Mouse (Mus musculus) neural tube, embryonic 14.5 days (tissue): ENCODE measurements around the gene Ephb3. TPM values are rescaled to one million over a fixed set of nuclear protein-coding genes. Genes with fewer than 3 reads are reported as not detected.

ENCODE experiments used
- ATAC-seq: fragments of 200-750 bp; cut with Nextera tagmentation; 2 replicates; pipeline ENCODE4 v1.8.0; 2017; ENCODE audit warnings: low read depth, mild to moderate bottlenecking, moderate TSS enrichment, moderate library complexity
- H3K27ac ChIP-seq: fragments of 300-500 bp; sonication (generic); 2 replicates; pipeline ENCODE4 v1.5.1; 2014; ENCODE audit warnings: low read depth, mild to moderate bottlenecking, control low read depth, low read length, moderate library complexity, mixed read lengths
- H3K27me3 ChIP-seq: fragments of 300-500 bp; sonication (generic); 2 replicates; pipeline ENCODE4 v1.6.1; 2014; ENCODE audit warnings: low read length; ENCODE audit not compliant: control insufficient read depth, insufficient read depth
- H3K36me3 ChIP-seq: fragments of 300-500 bp; sonication (generic); 2 replicates; pipeline ENCODE4 v1.6.1; 2014; ENCODE audit warnings: low read length, mixed read lengths; ENCODE audit not compliant: control insufficient read depth, insufficient read depth
- H3K4me1 ChIP-seq: fragments of 300-500 bp; sonication (generic); 2 replicates; pipeline ENCODE4 v1.6.1; 2014; ENCODE audit warnings: low read length; ENCODE audit not compliant: control insufficient read depth, insufficient read depth
- H3K4me2 ChIP-seq: fragments of 300-500 bp; sonication (generic); 2 replicates; pipeline ENCODE4 v1.6.1; 2014; ENCODE audit warnings: mild to moderate bottlenecking, low read depth, low read length, control low read depth
- H3K4me3 ChIP-seq: fragments of 300-500 bp; sonication (generic); 2 replicates; pipeline ENCODE4 v1.5.1; 2014; ENCODE audit warnings: low read depth, low read length, control low read depth, mixed read lengths
- H3K9ac ChIP-seq: fragments of 300-500 bp; sonication (generic); replicated peaks from 2 replicates; pipeline ENCODE4 v1.6.1; 2014; ENCODE audit warnings: low read depth, mild to moderate bottlenecking, control low read depth, low read length, mixed read lengths
- H3K9me3 ChIP-seq: fragments of 300-500 bp; sonication (generic); 2 replicates; pipeline ENCODE4 v1.6.1; 2016; ENCODE audit warnings: low read length; ENCODE audit not compliant: control insufficient read depth
- WGBS: fragments of 180-500 bp; shearing (Covaris S2); extraction: QIAGEN DNeasy Blood & Tissue Kit; methylation state at CpG from one replicate; pipeline ENCODE4 v1.1.7; 2014; 5-methylcytosine and 5-hydroxymethylcytosine counted together
- microRNA-seq: library from miRNA; unstranded; fragments of <30 nt; microRNA quantifications from one replicate; pipeline ENCODE4, GENCODE M21; 2016
- polyA plus RNA-seq: library from polyadenylated mRNA; unstranded; fragments of >200 nt; fragmentation: Nextera tagmentation; extraction: Ambion mirVana; gene quantifications from 2 replicates; pipeline ENCODE4 v1.2.1, GENCODE M21; 2014

Ephb3 gene
- polyA plus RNA-seq, 1 experiment from 2014 or later, result 12.0 TPM

GRCm38 (mm10) chr16:21271773-21272247 lies 67.3 kb downstream of the Ephb3 start:
- no peak overlapping the region for H3K27ac ChIP-seq
- no peak overlapping the region for H3K4me3 ChIP-seq
- H3K9ac ChIP-seq, result no peak overlapping the region
- no peaks in the 10 kb centered on the region for H3K27me3 ChIP-seq
- no peaks in the 10 kb centered on the region for H3K9me3 ChIP-seq
- 49% methylated on average over 6 of the region's 6 CpGs for WGBS
- H3K36me3 ChIP-seq, result no peaks in the 10 kb centered on the region
- no peak overlapping the region for H3K4me2 ChIP-seq
- H3K4me1 ChIP-seq, result peaks cover 2% of the 10 kb centered on the region; the same call in 1 of the 2 replicates
- no peak for ATAC-seq

DNA sequence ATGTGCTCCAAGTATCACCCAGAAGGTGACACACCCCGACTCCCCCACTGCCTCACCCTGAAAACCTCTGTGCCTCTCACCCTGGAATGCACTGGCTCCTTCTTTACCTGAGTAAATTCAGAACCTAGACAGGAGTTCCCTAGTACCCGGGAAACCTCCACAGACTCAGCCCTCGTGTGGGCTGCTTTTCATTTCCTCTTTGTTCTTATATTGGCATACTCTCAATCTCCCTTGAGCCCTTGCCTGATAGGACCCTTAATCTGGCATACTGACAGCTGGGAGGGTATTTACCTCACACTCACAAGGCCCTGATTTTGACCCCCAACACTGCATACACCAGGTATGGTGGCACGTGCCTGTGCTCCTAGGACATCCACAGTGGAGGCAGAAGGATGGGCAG lies 68.2 kb downstream of the Ephb3 start:
- no peak for ATAC-seq
- H3K9ac ChIP-seq, result no peak overlapping the region

More for the DNA sequence above, 68.2 kb downstream of the Ephb3 start:
- Histone ChIP-seq H3K27me3 (no peaks in the 10 kb centered on the region), H3K4me3 (no peak overlapping the region), H3K27ac (no peak overlapping the region), H3K4me1 (peaks cover 2% of the 10 kb centered on the region; the same call in 1 of the 2 replicates), H3K9me3 (no peaks in the 10 kb centered on the region), H3K36me3 (no peaks in the 10 kb centered on the region), H3K4me2 (no peak overlapping the region)
- 63% methylated on average over 4 of the region's 4 CpGs for WGBS

Small RNA genes within 50 kb of the gene (microRNA-seq; reads per million reads assigned to microRNA genes)
- gene Mir7680, result not detected

Other genes starting within 250 kb of the Ephb3 start
- 0.39 TPM in 1 of 2 replicates, not detected in the other for gene Teddm3, start 50.8 kb upstream of the Ephb3 start, polyA plus RNA-seq
- gene Vps8, start 218.4 kb downstream of the Ephb3 start, polyA plus RNA-seq, result 37.9 and 44.8 TPM in 2 replicates